Mouse (Mus musculus): ENCODE data around the gene Lrrc26.
A peak's percentile ranks its signal among the peaks of the same experiment; 100 is the strongest.

Gene Lrrc26

DNA sequence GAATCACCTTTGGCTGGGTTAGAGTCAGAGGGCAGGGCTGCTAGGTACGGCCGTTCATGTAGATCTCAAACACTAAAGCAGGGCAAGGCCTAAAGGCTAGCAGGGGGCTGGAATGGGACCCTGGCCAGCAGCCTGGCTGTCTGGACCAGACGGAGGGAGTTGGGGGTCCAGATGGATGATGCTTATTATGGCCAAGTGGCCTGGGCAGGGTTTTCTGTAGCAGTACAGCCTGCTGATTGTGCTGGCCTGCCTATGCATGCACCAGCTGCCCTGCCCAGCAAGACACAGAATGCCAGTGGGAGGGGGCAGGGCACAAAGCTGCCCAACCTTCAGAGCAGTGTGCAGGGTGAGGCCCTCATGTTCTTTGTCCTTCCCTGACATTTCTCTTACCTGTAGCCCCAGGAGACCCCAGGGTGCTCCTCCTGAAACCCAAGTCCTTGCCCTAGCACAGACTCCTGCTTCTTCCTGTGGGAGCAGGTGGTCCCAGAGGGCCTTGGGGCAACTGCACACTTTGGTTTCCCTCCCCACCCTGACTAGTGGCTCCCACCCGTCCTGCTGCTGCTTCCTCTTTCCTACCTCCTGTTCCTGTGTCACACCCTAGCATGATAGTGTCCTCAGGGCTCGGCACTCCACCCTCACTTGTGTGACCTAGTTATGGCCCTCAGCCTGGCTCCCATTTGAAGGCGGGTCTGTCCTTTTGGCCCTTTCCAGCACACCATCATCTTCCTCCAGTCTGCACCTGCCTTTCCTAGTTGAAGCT lies 23.6 kb upstream of the Lrrc26 start:
- DNase-seq (ENCODE audit: low spot score in 2 of 2), result no peak

- no peak for DNase-seq (ENCODE audit: low spot score in 2 of 2)
Measured at GRCm38 (mm10) chr2:25266720-25267119, 23.0 kb upstream of the Lrrc26 start.

- DNase-seq (ENCODE audit: low spot score in 2 of 2), result no peak
Measured at GRCm38 (mm10) chr2:25267241-25267640, 22.5 kb upstream of the Lrrc26 start.

- no peak for DNase-seq (ENCODE audit: low spot score in 2 of 2)
Measured at GRCm38 (mm10) chr2:25267746-25268309, 21.9 kb upstream of the Lrrc26 start.

DNA sequence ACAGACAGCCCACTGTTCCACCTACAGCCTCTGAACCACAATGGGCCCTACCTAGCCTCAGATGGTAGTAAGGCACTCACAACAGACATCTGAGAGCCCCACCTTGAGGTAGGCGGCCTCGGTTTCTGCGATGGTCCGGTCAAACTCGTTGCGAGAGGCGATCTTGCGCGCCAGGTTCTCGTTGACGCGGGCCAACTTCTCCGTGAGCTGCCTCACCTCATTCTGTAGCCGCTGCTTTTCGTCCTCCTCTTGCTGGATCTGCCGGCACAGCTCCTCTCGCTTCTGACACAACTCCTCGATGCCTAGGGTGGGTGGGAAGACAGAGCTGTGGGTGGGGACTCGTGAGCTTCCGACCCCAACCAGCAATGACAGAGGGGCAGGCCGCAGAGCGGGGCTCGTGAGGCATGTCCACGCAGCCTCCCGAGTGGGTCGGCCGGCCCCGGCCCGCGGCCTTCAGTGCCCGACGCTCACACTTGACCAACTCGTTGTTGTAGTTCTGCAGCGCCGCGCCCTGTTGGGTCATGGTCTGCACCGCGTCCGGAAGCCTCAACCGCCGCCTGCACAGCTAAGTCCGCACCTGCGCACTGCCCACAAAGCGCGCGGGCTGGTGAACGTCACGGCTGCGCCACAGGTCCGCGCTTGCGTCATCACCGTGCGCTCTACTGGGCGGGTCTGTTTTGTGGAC lies 17.7 kb upstream of the Lrrc26 start, which contains the start of the genes Ssna1 and Anapc2:
Gene Ssna1, minus strand, starts transcription at position 612 of the 685 bp plus-strand sequence.
Gene Anapc2, plus strand, starts transcription at position 652 of the 685 bp plus-strand sequence.
- peak; percentile 99 for DNase-seq (ENCODE audit: low spot score in 2 of 2)

DNA sequence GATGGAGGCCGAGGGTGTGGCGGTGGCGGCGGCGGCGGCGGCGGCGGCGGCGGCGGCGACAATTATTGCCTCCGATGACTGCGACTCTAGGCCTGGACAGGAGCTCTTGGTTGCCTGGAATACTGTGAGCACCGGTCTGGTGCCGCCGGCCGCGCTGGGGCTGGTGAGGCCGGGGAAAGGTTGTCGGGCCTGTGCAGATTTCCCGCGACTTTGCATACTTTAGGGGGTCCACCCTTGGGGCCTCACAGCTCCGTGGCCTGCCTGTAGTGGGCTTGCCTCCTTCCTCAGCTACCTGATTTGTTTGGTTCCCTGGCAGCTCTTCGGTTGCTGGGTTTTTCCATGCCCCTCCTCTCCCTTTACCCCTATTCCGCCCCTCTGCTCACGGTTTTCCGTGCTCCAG lies 17.2 kb upstream of the Lrrc26 start:
- DNase-seq (ENCODE audit: low spot score in 2 of 2), result no peak

DNA sequence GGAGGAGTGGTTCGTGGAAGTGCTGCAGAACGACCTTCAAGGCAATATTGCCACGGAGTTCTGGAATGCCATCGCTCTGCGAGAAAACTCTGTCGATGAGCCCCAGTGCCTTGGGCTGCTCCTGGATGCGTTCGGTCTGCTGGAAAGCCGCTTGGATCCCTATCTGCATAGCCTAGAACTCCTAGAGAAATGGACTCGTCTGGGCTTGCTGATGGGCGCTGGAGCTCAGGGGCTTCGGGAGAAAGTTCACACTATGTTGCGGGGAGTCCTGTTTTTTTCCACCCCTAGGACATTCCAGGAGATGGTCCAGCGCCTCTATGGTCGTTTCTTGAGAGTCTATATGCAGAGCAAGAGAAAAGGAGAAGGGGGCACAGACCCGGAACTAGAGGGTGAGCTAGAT lies 16.7 kb upstream of the Lrrc26 start:
- no peak for DNase-seq (ENCODE audit: low spot score in 2 of 2)

GRCm38 (mm10) chr2:25278928-25279882 lies 10.5 kb upstream of the Lrrc26 start:
- DNase-seq (ENCODE audit: low spot score in 2 of 2), result peak; percentile 70 to 79

DNA sequence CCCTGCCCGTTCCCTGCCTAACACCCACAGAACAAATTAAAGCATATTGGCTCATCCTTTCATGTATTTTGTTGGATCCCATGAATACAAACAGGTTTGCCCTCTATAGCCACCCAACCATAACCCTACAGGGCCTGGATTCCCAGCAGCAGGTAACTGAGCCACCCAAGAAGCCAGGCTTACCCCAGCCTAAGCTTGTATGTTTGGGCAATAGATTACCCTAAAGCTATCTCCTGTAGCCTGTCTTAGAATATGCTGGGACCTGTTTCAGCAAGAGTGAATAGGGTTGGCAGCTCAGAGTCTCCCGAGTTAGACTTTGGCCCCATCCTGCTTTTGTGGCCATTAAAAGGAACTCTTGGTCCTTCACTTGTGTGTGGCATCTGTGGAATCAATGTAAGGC lies 4.2 kb upstream of the Lrrc26 start:
- DNase-seq (ENCODE audit: low spot score in 2 of 2), result no peak

- no peak for DNase-seq (ENCODE audit: low spot score in 2 of 2)
Measured at GRCm38 (mm10) chr2:25286314-25286713, 3.4 kb upstream of the Lrrc26 start.

- DNase-seq (ENCODE audit: low spot score in 2 of 2), result no peak
Measured at GRCm38 (mm10) chr2:25286837-25287636, 2.7 kb upstream of the Lrrc26 start.

- DNase-seq (ENCODE audit: low spot score in 2 of 2), result no peak
Measured at GRCm38 (mm10) chr2:25287927-25288649, 1.6 kb upstream of the Lrrc26 start, which contains the start of gene Tmem210. TSS of gene Tmem210 (plus strand) at chr2:25288145.

DNA sequence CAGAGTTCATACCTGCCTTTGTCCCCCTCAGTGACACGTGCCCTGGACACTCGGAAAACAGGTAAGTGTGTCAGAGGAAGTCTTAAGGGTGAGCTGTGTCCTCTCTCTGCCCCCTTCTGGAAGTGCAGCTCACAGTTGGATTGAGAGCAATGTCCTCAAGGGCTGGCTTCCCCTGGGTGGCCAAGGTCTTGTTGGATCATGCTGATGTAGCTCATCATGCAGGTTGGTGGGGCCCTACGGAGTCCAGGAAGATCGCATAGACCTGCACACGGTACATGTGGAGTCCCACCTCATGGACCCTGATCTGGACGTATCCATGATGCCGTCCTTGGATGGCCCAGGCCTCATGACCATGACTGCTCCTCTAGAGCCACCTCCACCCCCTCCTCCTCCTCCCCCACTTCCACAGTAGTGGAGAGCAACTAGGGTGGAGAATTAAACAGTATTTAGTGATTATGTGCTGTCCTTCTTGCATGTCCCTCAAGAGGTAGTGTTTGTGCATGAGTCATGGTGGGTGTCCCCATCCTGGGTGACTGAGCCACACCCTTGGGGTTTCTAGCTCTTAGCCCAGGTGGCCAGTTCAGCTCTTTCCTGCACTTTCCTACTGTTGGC lies 875 bp upstream of the Lrrc26 start:
- DNase-seq (ENCODE audit: low spot score in 2 of 2), result no peak

DNA sequence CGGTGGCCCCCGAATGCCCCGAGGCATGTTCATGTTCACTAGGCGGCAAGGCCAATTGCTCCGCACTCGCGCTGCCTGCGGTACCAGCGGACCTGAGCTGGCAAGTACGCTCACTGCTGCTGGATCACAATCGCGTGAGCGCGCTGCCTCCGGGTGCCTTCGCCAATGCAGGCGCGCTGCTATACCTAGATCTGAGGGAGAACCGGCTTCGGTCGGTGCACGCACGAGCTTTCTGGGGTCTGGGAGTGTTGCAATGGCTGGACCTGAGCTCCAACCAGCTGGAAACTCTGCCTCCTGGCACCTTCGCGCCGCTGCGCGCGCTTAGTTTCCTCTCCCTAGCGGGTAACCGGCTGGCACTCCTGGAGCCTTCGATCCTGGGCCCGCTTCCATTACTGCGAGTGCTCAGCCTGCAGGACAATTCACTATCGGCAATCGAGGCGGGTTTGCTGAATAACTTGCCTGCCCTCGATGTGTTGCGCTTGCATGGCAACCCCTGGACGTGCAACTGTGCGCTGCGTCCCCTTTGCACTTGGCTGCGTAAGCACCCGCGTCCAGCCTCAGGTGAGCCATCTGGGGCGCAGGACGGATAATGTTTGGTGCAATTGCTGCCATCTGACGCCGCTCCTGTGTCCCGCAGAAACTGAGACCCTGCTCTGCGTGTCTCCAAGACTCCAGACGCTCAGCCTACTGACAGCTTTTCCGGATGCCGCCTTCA lies 543 bp downstream of the Lrrc26 start:
- DNase-seq (ENCODE audit: low spot score in 2 of 2), result peak; percentile 75 to 80

- DNase-seq (ENCODE audit: low spot score in 2 of 2), result peak in 1 of 2 experiments; percentile 36
Measured at GRCm38 (mm10) chr2:25290816-25291130, 1.1 kb downstream of the Lrrc26 start.

DNA sequence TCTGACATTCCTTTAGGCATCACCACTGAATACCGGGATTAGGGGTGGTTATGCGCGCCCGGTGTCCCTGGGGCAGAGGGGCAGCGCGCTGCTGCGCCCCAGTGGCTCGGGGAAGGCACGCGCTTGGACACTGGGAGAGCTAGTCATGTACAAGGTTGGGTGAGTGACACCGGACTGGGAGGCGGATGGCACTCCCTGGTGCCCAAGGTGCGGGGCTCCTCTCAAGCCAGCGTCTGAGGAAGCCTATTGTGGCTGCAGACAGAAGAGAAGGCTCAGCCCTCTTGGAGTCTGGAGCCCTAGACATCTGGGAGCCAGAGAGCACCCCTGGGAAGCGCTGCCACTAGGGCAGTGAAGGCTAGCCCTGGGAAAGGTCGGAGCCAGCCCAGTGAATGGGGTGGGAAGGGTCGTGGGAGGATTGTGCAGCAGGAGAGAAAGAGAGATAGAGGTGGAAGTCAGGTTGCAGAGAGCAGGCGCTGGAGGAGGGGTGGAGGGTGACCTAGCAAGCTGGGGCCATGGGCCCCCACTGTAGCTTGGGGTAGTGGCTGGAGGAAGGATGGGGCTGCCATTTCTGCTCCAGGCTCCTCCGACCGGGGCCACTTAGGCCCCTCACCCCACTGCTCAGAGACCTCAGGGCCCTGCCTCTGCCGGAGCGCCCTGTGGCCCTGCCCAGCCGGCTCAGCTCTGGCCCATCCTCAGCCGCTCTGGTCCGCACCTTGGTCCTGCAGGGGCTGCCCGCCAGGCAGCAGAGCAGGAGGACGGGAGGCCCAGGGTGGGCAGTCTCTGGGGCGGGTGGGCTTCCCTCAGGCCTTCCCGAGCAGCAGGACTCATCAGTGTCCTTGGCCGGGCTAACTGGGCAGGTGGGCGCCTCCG lies 1.7 kb downstream of the Lrrc26 start:
- no peak for DNase-seq (ENCODE audit: low spot score in 2 of 2)

- peak in 1 of 2 experiments; percentile 57 for DNase-seq (ENCODE audit: low spot score in 2 of 2)
Measured at GRCm38 (mm10) chr2:25292054-25292544, 2.4 kb downstream of the Lrrc26 start.

- peak in 1 of 2 experiments; percentile 71 for DNase-seq (ENCODE audit: low spot score in 2 of 2)
Measured at GRCm38 (mm10) chr2:25292856-25293255, 3.1 kb downstream of the Lrrc26 start.
